Mouse (Mus musculus): ENCODE data around the gene Zfp53. TPM values are rescaled to one million over a fixed set of nuclear protein-coding genes. Genes with fewer than 3 reads are reported as not detected.
A peak's percentile ranks its signal among the peaks of the same experiment; 100 is the strongest.
"Not testable (repeated sequence)": the region's sequence is repeated elsewhere in the genome, so short reads cannot be mapped to it uniquely, and the experiment has no call there.

Gene Zfp53
- 10.9 and 11.3 TPM in 2 replicates for polyA plus RNA-seq (2015; fragmentation: Nextera tagmentation; extraction: Ambion mirVana)

GRCm38 (mm10) chr17:21488760-21489499 is at the start of gene Zfp53:
Gene Zfp53, plus strand, starts transcription at chr17:21488998.
- under 1% methylated on average over 34 of the region's 34 CpGs for WGBS
- Histone ChIP-seq H3K36me3 (no peaks in the 10 kb centered on the region), H3K9me3 (no peaks in the 10 kb centered on the region), H3K27ac (replicated peaks) (peak within 1 kb of the TSS; percentile 63), H3K4me2 (replicated peaks) (peak within 1 kb of the TSS; percentile 60), H3K4me3 (peak within 1 kb of the TSS; percentile 76), H3K27me3 (no peaks in the 10 kb centered on the region), H3K9ac (replicated peaks) (peak within 1 kb of the TSS; percentile 66), H3K4me1 (peaks cover 8% of the 10 kb centered on the region)
- ATAC-seq (replicated peaks): peak; percentile 99

- ATAC-seq (replicated peaks): peak; percentile 79
- H3K4me2 ChIP-seq (replicated peaks): peak overlapping the region; percentile 62
- no peaks in the 10 kb centered on the region for H3K36me3 ChIP-seq
- H3K4me3 ChIP-seq: peak overlapping the region; percentile 56
- H3K27ac ChIP-seq (replicated peaks): peak overlapping the region; percentile 80
- no peaks in the 10 kb centered on the region for H3K27me3 ChIP-seq
- H3K4me1 ChIP-seq: peaks cover 6% of the 10 kb centered on the region
- peak overlapping the region; percentile 34 for H3K9ac ChIP-seq (replicated peaks)
- H3K9me3 ChIP-seq: no peaks in the 10 kb centered on the region
- WGBS: 0% methylated on average over 3 of the region's 3 CpGs
Observed at GRCm38 (mm10) chr17:21449669-21450068, 39.1 kb upstream of the Zfp53 start.

- peak; percentile 98 for ATAC-seq (replicated peaks)
- H3K9ac ChIP-seq (replicated peaks): peak within 1 kb of the TSS; percentile 34
- WGBS: under 1% methylated on average over 26 of the region's 26 CpGs
- H3K27ac ChIP-seq (replicated peaks): peak within 1 kb of the TSS; percentile 80
- no peaks in the 10 kb centered on the region for H3K36me3 ChIP-seq
- no peaks in the 10 kb centered on the region for H3K9me3 ChIP-seq
- H3K27me3 ChIP-seq: no peaks in the 10 kb centered on the region
- peak within 1 kb of the TSS; percentile 62 for H3K4me2 ChIP-seq (replicated peaks)
- H3K4me1 ChIP-seq: peaks cover 6% of the 10 kb centered on the region
- peak within 1 kb of the TSS; percentile 56 for H3K4me3 ChIP-seq
Observed at GRCm38 (mm10) chr17:21450138-21450704, 38.6 kb upstream of the Zfp53 start, which contains the start of gene Zfp51. Gene Zfp51, plus strand, starts transcription at chr17:21450374.

- Histone ChIP-seq H3K4me3 (no peak overlapping the region), H3K27me3 (no peaks in the 10 kb centered on the region), H3K4me1 (no peaks in the 10 kb centered on the region), H3K4me2 (replicated peaks) (no peak overlapping the region), H3K9me3 (no peaks in the 10 kb centered on the region), H3K36me3 (peaks cover 48% of the 10 kb centered on the region), H3K9ac (replicated peaks) (no peak overlapping the region), H3K27ac (replicated peaks) (no peak overlapping the region)
- no peak for ATAC-seq (replicated peaks)
- WGBS: 98% methylated on average over 5 of the region's 5 CpGs
Observed at GRCm38 (mm10) chr17:21463550-21463949, 25.2 kb upstream of the Zfp53 start.

- Histone ChIP-seq H3K36me3 (no peaks in the 10 kb centered on the region), H3K4me2 (replicated peaks) (no peak overlapping the region), H3K4me1 (no peaks in the 10 kb centered on the region), H3K9ac (replicated peaks) (no peak overlapping the region), H3K27ac (replicated peaks) (no peak overlapping the region), H3K4me3 (no peak overlapping the region), H3K9me3 (no peaks in the 10 kb centered on the region), H3K27me3 (no peaks in the 10 kb centered on the region)
- ATAC-seq (replicated peaks): no peak
- 65% methylated on average over 3 of the region's 3 CpGs for WGBS
Observed at GRCm38 (mm10) chr17:21472032-21472652, 16.7 kb upstream of the Zfp53 start.

GRCm38 (mm10) chr17:21472653-21473307 is 16.0 kb upstream of the Zfp53 start:
- no peak for ATAC-seq (replicated peaks)
- H3K27ac ChIP-seq (replicated peaks): no peak overlapping the region
- H3K9me3 ChIP-seq: no peaks in the 10 kb centered on the region
- no peaks in the 10 kb centered on the region for H3K27me3 ChIP-seq
- H3K36me3 ChIP-seq: no peaks in the 10 kb centered on the region
- no peak overlapping the region for H3K4me2 ChIP-seq (replicated peaks)
- H3K9ac ChIP-seq (replicated peaks): no peak overlapping the region
- no peaks in the 10 kb centered on the region for H3K4me1 ChIP-seq
- no peak overlapping the region for H3K4me3 ChIP-seq
- 85% methylated on average over 2 of the region's 2 CpGs for WGBS

GRCm38 (mm10) chr17:21473362-21474190 is 15.2 kb upstream of the Zfp53 start:
- no peak overlapping the region for H3K4me3 ChIP-seq
- no peak overlapping the region for H3K4me2 ChIP-seq (replicated peaks)
- H3K27ac ChIP-seq (replicated peaks): no peak overlapping the region
- 43% methylated on average over 14 of the region's 14 CpGs for WGBS
- H3K4me1 ChIP-seq: no peaks in the 10 kb centered on the region
- H3K9ac ChIP-seq (replicated peaks): no peak overlapping the region
- H3K9me3 ChIP-seq: no peaks in the 10 kb centered on the region
- H3K27me3 ChIP-seq: no peaks in the 10 kb centered on the region
- no peak for ATAC-seq (replicated peaks)
- no peaks in the 10 kb centered on the region for H3K36me3 ChIP-seq

GRCm38 (mm10) chr17:21474729-21475128 is 14.1 kb upstream of the Zfp53 start:
- not testable (repeated sequence) for H3K4me3 ChIP-seq; H3K27me3 ChIP-seq; H3K4me2 ChIP-seq (replicated peaks); H3K9ac ChIP-seq (replicated peaks); H3K36me3 ChIP-seq; H3K9me3 ChIP-seq; H3K27ac ChIP-seq (replicated peaks); ATAC-seq (replicated peaks); H3K4me1 ChIP-seq
- WGBS: 22% methylated on average over 10 of the region's 10 CpGs

- not testable (repeated sequence) for H3K36me3 ChIP-seq; H3K4me1 ChIP-seq; H3K27ac ChIP-seq (replicated peaks); H3K9me3 ChIP-seq; H3K9ac ChIP-seq (replicated peaks); H3K27me3 ChIP-seq; H3K4me2 ChIP-seq (replicated peaks); ATAC-seq (replicated peaks); H3K4me3 ChIP-seq
- 82% methylated on average over 1 of the region's 1 CpGs for WGBS
Observed at GRCm38 (mm10) chr17:21475290-21475689, 13.5 kb upstream of the Zfp53 start.

- not testable (repeated sequence) for H3K27ac ChIP-seq (replicated peaks); H3K9ac ChIP-seq (replicated peaks); ATAC-seq (replicated peaks); H3K4me3 ChIP-seq; H3K36me3 ChIP-seq; H3K4me2 ChIP-seq (replicated peaks); H3K4me1 ChIP-seq; H3K27me3 ChIP-seq; H3K9me3 ChIP-seq
- 88% methylated on average over 5 of the region's 9 CpGs for WGBS
Observed at GRCm38 (mm10) chr17:21476351-21476750, 12.4 kb upstream of the Zfp53 start.

- H3K27ac ChIP-seq (replicated peaks); ATAC-seq (replicated peaks); H3K4me1 ChIP-seq; H3K27me3 ChIP-seq; H3K36me3 ChIP-seq; H3K4me3 ChIP-seq; H3K9ac ChIP-seq (replicated peaks); H3K4me2 ChIP-seq (replicated peaks); H3K9me3 ChIP-seq: not testable (repeated sequence)
- WGBS: 91% methylated on average over 10 of the region's 10 CpGs
Observed at GRCm38 (mm10) chr17:21478103-21478777, 10.6 kb upstream of the Zfp53 start.

All from forebrain, embryonic 15.5 days (tissue).